Mouse (Mus musculus) heart, adult 8-10 months (tissue): ENCODE data around the gene Oxct1. TPM values are rescaled to one million over a fixed set of nuclear protein-coding genes. Genes with fewer than 3 reads are reported as not detected.

Experiments used
- DNase-seq: peaks from one replicate; pipeline ENCODE4 v3.0.0; 2022; ENCODE audit warnings: low spot score
- total RNA-seq, 4 experiments: library from RNA; stranded (reverse); gene quantifications; 2 replicates each; pipeline ENCODE4 v1.2.4; 2022

Gene Oxct1
- total RNA-seq = 1,000 to 10,000 TPM; 1,258 to 1,664 (median 1,451) TPM

GRCm38 (mm10) chr15:4026231-4026773, at the start of gene Oxct1:
Gene Oxct1 (plus strand): TSS chr15:4026383.
- DNase-seq = peak; percentile 88

DNA sequence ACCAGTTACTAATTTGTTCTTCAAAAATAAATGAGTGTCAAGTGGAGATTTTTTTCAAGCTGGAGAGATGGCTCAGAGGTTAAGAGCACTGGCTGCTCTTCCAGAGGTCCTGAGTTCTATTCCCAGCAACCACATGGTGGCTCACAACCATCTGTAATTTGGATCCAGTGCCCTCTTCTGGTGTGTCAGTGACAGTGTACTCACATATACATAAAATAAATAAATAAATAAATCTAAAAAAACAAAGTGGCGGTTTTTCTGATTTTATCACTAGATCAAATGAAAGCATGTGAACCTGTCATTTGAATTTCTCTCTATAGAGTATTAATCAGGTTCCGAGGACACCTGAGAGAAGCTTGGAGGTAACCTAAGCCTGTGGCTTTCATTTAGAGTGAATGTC, 47.9 kb upstream of the Oxct1 start:
- no peak for DNase-seq

- DNase-seq = peak; percentile 86
Observed at GRCm38 (mm10) chr15:3979061-3979848, 46.9 kb upstream of the Oxct1 start, which contains the start of gene Fbxo4. Gene Fbxo4 (minus strand): TSS chr15:3979573.

DNA sequence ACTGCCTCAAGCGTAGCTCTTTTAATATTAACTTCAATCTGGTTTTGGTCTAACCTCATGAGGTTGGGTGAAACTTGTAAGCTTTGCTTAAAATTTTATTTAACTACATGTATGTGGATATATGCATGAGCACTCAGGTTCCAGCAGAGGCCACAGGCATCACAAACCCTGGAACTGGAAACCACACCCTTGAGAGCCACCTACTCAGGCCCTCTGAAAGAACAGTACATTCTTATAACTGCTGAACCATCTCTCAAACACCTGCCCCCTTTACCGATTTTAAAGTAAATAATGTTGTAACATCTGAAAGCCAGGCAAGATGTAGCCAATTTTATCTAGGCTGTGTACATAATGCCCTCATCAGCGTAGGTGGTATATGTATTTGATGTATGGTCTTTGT, 46.3 kb upstream of the Oxct1 start:
- no peak for DNase-seq

GRCm38 (mm10) chr15:3982732-3983131, 43.5 kb upstream of the Oxct1 start:
- DNase-seq = no peak

DNA sequence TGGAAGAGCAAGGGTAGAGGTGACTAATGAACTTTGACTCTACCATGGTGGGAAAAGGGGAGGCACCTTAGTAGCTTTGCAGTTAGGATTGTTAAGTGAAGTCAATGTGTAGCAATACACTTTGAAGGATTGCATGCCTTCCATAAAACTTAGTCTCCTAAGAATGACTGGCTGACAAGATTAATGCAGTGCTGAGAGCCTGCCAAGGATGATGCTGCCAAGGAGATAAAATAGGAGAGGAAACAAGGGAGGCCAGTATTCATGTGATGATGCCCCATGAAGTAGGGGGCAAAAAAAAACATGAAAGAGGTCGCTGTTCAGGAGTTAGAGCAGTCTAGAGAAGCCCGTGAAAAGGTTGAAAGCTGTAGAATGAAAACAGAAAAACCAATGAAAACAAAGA, 41.3 kb upstream of the Oxct1 start:
- no peak for DNase-seq

- DNase-seq = no peak
Observed at GRCm38 (mm10) chr15:3987981-3988380, 38.2 kb upstream of the Oxct1 start.

DNA sequence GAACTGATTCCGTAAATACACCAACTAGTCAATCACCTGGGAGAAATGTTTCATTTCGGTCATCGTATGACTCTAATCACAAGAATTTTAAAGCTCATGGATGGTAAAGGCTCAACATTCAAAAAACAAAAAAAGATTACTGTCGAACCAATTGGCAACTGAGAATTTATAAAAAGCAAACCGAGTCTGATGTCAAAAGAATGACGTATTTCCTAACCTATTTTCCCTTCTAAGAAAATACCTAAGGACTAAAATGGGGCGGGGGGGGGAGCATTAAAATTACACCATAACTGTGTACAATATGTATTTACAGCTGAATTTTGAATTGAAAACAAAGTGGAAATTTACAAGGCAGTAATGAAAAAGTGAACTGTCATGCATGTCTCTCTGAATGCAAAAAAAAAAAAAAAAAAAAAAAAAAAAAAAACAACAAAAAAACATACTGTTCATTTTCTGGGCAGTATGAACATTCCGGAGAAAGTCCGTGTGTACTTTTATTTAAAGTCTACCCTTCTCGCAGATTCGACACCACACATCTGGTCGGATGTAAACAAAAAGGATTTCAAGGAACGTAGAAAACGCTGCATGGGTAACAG, 31.2 kb upstream of the Oxct1 start:
- DNase-seq = no peak

- DNase-seq = peak; percentile 99
Observed at GRCm38 (mm10) chr15:3995448-3996266, 30.5 kb upstream of the Oxct1 start, which contains the start of gene AW549877. Gene AW549877 (minus strand): TSS chr15:3995744.

- no peak for DNase-seq
Observed at GRCm38 (mm10) chr15:3996267-3997010, 29.7 kb upstream of the Oxct1 start.

- DNase-seq = no peak
Observed at GRCm38 (mm10) chr15:3999144-3999543, 27.0 kb upstream of the Oxct1 start.

GRCm38 (mm10) chr15:4000536-4000935, 25.6 kb upstream of the Oxct1 start:
- no peak for DNase-seq

GRCm38 (mm10) chr15:4013873-4014272, 12.3 kb upstream of the Oxct1 start:
- DNase-seq = no peak

DNA sequence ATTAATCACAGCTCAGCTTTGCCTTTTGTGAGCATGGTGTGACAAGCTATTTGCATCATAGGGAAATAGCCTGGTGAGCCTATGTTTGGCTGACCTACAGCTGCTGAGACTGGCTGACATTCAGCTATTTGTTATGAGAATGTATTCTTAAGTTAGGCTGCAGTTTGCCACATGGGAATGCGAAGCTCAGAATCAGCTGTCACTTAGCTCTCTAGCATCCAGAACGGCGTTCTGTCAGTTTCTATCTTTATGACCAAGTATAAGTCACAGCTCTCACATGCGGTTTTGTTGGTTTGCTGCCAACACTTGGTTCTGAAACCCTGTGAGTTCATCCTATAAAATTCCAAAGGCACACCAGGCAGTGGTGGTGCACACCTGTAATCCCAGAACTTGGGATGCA, 5.5 kb upstream of the Oxct1 start:
- DNase-seq = no peak

GRCm38 (mm10) chr15:4023747-4024146, 2.4 kb upstream of the Oxct1 start:
- DNase-seq = no peak

- no peak for DNase-seq
Observed at GRCm38 (mm10) chr15:4024726-4025507, 1.3 kb upstream of the Oxct1 start.

GRCm38 (mm10) chr15:4025508-4025904, 677 bp upstream of the Oxct1 start:
- DNase-seq = peak; percentile 47

GRCm38 (mm10) chr15:4026831-4027584, 825 bp downstream of the Oxct1 start:
- peak; percentile 92 for DNase-seq

DNA sequence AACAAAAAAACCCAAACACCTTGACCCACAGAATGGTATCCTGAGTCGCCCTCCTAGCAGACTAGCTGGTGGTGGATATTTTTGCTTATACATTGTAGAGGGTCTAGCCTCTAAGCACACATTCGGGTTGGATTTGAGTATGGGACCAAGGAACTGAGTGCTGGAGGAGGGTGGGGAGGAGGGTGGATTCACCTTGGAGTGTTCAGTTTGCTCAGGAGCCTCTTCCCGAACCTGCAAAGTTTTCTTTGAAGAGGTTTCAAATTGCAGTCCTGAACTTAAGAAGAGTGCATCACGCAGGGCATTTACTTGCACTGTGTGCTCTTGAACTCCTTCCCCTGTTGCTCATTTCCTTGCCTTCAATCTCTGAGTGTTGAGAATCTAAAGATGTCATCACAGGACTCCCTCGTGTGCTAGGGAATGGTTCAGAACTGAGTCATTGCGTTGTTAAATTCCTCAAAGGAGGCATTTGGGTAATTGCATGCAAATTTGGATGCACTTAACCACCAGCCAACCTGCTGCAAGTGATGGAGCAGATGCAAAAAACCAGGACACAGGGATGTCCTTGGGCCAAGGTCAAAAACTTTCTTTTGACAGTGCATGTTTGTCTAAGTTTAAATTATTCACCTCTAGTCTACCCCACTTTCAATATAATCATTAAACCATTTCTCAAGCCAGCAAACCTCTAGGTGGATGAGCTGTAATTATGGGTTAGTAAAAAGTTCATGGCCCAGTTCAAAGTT, 1.7 kb downstream of the Oxct1 start:
- DNase-seq = no peak
